Mouse (Mus musculus): Measurements from ENCODE around the gene Hdac11.

Gene Hdac11

DNA sequence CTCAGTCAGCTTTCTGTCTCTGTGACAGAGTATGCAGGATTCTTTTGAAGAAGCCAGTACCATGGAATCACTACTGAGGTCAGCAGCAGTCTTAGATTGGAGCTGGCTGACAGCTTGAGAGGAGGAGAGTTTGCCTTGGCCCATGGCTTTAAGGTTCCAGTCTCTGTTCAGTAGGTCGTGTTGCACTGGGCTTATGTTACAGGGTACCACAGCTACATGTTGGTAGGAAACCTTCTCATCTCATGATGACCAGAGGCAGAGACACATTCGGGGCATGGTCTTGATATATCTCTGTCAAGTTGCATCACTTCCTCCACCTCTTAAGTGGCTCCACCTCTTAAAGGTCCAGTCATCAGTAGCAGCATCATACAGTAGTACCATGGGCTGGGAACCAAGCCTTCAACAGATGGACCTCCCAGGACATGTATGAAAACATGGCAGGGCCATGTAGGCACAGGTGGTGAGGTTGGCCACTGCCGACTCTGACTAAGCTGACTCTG, 15.0 kb downstream of the Hdac11 start:
- no peak for DNase-seq

DNA sequence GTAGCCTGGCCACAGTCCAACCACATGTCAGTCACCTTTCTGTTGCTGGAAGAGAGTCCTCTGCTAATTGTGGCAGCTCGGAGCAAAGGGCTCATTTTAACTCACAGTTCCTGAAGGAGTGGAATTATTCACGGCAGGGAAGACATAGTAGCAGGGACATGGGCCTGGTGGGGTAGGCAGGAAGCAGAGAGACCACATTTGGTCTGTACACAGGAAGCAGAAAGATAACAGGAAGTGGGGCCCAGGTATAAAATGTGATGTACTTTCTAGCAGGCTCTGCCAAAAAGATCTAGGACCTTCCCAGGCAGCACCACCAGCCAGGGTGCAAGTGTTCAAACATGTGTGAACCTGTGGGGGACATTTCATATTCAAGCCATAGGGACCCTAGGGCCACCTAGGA, 15.9 kb downstream of the Hdac11 start:
- no peak for DNase-seq

DNA sequence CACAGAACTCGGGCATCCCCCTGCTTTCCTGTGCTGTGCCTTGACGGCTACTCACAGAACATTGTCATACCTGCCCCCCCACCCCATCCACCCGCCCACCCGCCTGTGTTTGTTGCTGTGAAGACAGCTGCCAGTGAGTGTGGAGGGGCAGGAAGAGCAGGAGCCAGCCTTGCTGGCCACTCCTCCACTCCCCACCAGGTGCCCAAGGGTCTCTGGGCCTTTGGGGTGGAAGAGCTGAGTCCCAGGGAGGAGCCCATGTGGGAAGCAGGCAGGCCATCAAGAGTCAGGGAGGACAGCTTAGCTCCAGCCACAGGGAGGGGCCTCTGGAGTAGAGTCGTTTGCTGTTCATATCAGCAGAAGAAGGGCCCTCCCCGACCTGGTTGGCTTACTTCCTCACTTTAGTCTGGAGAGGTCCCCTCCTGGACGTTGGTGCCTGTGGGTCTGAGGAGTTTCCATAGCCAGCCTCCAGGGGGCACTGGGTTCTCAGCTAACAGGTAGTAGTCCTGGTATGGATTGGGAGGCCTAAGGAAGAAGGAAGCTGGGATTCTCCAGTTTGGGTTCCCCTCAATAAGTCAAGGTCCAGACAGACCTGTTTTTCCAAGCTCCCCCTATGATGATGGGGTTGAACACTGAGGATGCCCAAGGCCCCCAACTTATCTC, 16.9 kb downstream of the Hdac11 start:
- DNase-seq, result peak; percentile 71 to 81

DNA sequence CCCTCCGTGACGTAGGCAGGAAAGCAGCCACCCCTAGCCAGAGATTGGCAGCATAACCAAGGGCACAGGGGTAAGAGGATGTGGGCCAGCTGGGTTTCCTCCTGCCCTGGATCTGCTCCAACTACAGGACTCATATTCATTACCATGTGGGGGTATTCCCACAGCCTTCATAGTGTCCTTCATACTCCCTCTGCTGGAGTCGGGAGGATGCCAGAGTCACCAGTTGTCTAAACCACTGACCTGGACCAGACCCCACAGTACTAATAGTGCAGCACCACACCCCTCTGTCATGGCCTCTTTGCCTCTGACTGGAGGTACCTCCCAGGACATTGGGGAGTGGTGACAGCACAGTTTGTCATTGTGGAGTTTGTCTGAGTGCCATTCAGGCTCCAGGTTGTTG, 17.7 kb downstream of the Hdac11 start:
- no peak for DNase-seq

DNA sequence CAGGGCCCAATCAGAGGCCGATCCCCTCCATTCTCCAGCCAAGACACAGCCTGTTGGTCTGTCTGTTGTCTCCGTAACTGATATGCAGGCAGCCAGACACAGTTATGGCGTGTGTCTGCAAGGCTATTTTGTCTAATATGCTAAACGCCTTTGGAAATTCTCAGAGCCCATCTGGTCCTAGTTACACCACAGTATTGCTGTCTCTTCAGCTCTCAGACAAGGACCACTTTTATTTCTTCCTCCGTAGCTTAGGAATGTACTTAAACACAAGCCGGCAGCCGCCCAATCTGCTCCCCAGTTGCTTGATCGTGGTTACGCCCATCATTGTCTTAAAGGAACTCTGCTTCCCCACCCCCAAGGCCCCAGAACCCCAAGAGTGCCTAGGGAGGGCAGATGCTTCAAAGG, 24.3 kb downstream of the Hdac11 start:
- DNase-seq, result no peak

DNA sequence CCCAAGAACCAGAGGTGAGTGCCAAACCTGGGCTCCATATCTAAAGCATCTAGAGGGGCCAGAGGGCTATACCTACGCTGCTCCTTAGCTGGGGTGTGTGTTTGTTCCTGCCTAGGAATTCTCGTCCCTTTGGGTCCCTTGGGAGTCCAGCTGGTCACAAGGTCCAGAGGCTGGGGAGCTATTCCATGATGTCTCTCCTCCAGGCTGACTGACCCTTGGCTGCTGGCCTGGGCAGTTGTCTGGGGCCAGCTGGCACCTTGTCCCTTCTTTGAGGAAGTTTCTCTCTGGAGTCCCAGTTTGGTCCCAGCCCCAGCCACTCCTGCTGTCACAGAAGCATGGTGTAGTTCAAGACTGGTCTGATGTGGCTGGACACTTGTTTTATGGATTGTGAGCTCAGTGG, 24.9 kb downstream of the Hdac11 start:
- peak in 1 of 2 experiments; percentile 45 for DNase-seq

DNA sequence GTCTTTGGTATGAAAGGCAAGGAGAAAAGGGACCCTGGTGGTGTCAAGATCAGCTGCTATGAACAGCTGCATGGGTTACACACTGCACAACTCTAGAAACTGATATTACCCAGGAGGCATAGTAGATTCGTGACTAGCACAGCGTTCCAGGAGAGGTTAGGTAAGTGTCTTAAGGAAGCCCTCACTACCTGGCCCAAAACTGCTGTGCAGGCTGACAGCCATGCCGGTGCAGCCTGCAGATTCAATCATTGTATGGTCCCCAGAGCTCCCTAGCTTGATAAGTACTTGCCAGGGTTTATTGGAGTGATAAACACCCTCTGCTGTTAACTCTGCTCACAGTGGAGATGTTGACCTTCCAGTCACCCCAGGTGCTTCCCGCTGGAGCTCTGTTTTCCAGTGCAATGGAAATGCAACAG, 25.6 kb downstream of the Hdac11 start:
- no peak for DNase-seq

DNA sequence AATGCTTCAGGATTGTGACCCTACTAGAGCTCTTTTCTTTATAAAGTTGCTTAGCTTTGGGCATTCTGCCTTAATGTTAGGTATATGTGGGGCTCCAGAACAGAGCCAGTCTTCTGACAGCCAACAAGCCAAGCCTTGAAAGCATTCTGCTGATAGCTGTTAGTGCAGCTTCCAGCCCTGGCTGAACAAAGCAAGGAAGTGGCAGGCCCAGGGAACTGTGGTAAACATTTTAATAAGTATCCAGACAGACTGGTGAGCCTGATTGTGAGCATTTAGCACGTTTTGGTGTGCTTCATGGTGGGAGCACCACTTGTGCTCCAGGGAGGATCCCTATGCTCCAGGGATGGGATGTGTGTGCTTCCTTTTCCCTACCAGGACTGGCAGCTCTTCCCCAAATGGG, 26.6 kb downstream of the Hdac11 start:
- DNase-seq, result no peak

DNA sequence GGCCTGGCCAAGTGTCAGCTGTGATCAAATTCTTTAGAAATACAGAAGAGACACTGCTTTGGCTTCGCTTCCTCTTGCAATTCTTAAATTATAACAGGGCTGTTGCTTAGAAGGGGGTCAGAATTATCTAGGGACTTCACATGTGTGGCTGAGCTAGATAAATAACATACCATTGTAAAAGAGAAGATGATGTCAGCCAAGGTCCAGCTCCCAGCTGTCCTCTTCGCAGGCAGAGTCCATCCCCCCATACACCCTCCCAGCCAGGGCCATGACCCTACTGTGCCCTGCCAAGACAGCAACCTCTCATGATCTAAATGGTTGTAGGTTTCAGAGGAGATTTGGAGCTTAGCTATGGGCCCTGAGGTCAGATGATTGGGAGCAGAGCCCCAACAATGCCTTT, 27.5 kb downstream of the Hdac11 start:
- no peak for DNase-seq

DNA sequence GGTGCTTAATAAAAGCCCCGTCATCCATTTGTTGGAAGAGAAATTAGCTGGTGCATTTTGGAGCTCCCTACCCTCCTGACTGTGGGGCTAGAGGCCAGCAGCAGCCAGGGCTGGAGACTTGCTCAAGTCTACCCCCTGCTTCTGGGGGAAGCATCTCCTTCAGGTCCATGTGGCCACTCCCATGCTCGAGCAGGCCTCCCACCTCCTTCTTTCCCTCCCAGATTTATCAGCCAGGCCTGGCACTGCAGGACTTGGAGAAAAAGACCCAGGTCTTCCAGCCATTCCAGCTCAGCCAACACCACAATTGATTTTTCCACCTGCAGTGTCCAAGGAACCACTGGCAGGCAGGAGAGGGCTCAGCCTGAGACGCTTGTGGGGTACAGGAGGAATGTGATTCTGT, 28.3 kb downstream of the Hdac11 start:
- DNase-seq, result no peak

DNA sequence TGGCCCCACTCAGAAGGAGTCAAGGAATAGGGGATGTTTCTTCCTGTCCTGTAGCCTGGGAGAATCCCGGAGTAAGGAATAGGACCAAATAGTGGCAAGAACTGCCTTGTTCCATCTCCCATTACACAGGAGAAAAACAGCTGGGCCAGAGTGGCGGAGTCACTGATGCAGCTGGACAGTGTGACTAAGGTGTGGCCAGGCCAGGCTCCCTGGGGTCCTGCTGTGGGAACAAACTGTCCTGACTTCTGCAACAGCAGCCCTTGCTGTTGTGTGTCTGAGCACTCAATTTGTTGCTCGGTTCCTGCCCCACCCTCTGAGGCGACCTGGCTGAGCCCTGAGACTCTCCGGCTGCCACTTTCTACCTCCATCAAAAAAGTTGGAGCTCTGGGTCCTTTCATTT, 29.0 kb downstream of the Hdac11 start:
- no peak for DNase-seq

DNA sequence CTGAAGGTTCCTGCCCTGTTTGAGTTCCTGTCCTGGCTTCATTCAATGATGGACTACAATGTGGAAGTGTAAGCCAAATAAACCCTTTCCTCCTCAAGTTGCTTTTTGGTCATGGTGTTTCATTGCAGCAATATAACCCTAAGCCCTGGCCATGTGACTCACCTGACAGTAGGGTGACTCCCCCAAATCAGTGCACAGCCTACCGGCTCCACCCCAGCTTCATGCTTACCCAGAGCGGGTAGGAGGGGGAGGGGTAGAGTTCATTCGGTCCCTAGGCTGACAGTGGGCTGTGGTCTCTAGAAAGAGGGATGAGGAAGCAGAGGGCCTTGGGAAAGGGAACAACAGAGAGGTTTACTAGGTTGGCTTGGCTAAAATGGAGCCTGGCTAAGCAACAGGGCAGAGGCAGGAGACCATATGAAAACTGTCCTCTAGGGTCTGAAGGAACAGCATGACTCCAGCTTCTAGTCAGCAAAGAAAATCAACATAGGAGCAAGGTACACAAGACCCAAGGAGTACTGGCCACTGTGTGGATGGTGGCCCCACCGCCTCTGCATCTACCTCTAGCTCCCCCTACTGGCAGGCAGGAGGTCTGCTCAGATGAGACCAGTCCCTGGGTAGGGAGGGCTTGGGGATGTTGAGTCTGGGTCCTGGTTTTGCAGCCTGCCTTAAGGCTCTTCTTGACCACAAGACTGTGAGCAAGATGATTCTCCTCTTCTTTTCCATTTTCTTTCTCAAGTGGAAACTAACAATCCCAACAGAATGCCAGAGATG, 29.9 kb downstream of the Hdac11 start:
- DNase-seq, result peak in 1 of 2 experiments; percentile 51

DNA sequence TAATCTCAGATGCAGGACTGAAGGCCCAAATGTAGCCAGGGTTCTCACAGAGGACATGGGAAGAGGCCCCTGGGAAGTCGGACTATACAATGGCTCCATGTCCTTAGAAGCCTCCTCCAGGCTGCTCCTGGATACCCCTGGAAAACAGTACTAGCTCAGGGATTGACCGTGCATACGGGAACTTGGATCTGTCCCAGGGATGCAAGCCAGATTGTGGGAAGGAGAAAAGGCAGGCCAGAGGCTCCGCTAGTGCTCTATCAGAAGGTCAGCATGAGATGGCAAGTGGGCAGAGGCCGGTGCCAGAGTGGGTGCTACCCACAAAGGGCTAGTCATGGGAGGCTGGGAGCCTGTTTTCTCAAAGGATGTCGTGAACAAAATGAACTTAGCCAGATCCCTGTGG, 30.5 kb downstream of the Hdac11 start:
- DNase-seq, result peak in 1 of 2 experiments; percentile 63

DNA sequence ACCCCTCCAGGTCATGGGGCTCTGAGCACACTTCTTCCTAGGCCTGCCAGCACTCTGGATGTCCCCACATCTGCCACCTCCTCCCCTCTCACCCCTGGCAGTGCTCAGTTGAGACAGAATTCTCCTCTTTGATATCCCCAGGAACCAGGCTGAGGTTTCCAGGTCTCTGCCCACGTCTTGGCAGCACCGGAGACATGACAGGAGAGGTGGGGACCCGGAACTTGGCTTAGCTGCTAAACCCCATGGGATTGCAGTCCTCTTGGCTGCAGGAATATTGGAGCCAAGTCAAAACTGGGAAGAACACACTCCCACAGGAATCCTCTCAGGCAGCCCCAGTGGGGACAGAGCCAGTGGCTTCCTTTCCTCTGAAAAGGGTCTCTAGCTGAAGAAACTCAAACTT, 31.4 kb downstream of the Hdac11 start:
- no peak for DNase-seq

DNA sequence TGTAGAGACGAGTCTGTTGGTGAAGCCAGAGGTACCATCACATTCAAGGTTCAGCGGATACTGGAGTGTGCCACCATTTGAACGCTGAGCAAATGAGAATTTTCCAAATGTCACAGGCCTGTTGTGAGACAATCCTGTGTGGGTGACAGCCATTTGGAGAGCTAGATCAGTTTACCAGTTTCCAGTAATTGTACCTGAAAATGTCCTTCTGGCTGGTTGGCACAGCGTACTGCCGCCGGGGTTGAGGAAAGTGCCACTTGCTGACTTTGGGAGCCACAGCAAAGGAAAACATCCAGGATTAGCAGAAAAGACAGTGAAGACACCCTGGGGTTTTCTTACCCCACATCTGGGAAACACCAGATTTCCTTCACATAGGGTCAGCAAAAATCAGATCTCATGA, 33.5 kb downstream of the Hdac11 start:
- DNase-seq, result peak; percentile 56 to 71

DNA sequence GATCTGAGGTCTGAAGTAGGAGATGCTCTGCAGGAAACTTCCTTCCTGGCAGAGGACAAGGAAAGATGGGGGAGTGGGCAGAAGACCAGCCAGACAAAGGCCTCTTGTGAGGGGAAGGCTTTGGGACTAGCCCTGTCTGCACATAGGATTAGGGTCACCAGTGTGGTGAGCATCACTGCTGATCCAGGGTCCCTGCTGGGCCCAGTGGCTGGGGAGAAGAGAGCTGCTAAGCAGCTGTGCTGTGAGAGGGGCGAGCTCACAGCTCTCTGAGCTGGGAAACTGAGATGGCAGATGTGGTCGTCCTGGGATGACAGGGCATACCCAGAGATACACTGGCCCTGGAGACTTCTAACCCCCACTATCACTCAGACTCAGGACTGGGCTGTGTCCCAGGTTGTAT, 35.0 kb downstream of the Hdac11 start:
- no peak for DNase-seq

DNA sequence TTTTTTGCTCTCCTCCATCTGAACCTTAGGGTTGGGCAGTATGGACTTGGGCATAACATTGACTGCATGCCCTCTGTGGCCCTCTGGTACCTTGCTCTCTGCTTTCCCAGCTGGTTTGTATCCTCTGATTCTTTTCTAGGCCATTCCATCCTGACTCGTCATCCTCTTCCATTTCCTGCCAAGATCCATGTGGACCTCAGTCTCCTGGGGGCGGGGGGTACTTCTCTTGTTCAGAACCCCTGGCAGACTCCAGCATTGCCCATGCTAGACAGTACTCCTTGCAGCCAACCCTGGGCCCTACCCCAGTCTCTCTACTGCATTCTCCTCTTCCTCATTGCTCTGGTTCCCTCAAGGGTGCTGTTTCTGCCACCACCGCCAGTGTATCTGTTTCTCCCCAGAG, 36.0 kb downstream of the Hdac11 start:
- DNase-seq, result no peak

DNA sequence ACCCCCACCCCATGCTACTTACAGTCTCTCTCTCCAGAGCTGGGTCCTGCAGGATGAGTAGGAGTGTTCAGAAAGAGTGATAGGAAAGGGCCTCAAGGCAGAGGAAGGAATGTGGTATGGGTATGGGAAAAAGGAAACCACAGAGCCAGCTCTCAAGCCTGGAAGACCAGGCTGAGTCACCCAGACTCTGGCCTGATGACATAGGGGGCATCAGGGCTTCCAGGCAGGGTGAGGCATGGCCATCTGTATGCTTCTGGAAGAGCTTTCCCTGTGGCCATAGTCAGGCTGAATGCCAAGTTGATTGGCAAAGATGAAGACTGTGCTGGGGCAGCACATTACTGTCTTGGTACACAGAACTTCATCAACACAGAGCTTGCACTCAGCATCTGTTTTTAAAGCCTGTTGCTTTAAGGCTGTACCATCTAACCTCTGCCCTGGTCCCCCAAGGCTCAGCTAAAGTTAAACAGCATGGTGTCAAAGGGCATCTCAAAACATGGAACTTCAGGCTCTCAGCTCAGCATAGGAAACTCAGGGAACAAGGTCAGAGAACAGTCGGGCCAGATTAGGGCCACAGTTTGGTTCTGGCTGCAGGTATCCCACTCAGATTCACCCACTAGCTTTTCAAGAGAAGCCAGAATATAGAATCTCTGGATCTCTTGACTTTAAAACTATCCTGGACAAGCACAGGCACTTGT, 36.5 kb downstream of the Hdac11 start:
- DNase-seq, result no peak

DNA sequence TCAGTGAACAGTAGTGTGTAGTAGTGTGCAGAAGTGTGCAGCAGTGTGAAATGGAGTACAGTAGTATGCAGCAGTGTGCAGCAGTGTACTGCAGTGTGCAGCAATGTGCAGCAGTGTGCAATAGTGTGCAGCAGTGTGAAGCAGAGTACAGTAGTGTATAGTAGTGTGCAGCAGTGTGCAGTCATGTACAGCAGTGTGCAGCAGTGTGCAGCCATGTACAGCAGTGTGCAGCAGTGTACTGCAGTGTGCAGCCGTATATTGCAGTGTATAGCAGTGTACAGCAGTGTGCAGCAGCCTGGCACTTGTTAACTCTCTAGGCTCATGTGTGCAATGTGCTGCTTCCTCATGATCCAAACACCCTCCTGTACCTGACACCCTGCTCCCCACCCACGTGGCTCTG, 42.0 kb downstream of the Hdac11 start:
- DNase-seq, result no peak

DNA sequence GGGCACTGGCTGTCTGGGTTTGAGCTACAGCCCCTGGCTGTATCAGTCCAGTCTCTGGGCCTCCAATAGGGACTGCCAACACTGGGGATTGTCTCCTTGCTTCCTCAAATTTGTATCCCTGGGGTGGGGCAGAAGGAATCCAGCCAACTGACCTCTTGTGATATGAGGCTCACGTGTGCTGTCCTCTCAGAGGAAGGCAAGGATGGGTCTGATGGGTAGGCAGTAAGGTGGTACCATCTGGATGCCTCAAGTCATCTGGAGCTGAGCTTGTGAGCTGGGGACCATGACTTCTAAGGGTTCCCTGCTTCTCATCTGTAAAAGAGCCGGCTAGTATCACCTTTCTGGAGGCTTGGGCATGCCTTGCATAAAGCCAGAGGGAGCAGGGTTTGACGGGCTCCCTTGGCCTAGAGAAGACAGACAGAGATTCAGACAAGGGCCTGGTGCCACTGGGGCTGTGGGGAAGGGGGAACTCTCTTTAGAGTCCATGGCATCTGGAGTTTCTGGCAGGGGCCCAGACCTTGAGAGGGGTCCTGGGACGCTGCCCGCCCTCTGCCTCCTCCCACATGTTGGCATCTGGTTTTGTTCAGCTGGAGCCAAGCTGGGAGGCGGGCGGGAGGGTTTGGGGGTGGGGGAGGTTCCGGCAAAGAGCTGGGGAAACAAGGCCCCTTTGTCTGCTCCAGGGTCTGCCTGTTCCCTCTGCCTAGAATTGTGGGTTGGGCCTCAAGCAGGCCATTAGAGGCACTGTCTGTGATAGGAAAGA, 44.1 kb downstream of the Hdac11 start:
- DNase-seq, result peak in 1 of 2 experiments; percentile 52

DNA sequence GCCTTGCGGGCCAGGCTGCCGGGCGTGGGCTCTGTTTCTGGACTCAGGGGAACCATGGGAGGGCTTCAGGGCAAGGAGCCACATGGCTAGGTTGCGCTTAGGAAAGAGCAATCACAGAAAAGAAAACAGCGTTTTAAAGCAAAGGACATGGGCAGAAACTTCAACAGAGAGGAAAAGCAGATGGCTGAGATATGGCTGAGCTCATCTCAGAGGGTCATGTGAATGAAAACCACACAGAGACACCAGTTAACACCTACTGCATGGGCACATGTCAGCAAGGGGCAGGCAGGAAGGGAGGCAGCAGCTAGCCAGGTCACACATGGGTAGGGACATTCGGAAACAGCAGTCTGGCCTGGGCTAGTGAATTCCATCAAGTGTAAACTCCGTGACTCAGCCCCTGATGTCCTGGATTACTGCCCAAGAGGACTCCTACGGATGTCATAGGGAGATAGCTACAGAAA, 45.4 kb downstream of the Hdac11 start:
- DNase-seq, result peak in 1 of 2 experiments; percentile 37

DNA sequence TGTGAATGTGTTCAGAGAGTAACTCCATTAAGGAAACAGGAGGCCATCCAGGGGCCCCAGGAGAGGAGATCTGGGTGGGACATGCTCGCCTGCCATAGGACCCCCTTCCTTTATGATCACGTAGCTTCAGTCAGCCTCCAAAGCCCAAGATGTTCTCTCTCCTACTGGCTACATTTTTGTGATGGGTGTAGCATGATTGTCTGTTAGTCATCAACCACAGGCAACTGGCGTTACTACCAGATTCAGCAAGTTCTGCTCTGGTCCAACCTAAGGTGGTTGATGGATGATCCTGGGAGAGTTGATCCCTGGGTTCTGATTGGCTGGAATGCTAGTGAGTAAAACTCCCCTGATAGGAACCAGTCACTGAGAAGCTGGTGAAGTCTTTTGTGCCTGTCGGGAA, 46.1 kb downstream of the Hdac11 start:
- DNase-seq, result no peak

DNA sequence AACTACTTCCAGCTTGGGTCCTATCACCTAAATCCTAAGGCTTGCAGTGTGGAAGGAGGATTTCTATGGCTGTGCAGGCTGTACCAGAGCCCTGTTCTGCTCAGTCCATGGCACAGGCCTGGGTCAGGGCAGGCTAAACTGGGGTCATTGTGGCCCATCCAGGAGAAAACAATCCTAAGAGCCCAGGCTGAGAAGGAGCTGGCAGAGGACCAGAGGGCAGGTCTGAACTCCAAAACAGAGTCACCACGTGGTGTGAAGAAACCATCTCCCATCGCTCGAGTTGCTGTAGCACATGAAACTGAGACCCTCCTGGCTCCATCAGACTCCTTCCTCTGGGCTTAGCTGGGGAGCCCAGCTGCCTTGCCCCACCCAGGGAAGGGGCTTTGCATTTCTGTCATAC, 48.9 kb downstream of the Hdac11 start:
- no peak for DNase-seq
